Mouse (Mus musculus) heart, embryonic 14.5 days (tissue): ENCODE results near the gene Ccdc50. TPM values are rescaled to one million over a fixed set of nuclear protein-coding genes. Genes with fewer than 3 reads are reported as not detected.

Experiments used
- ATAC-seq: fragments of 200-750 bp; cut with Nextera tagmentation; 2 replicates; pipeline ENCODE4 v1.8.0; 2017; ENCODE audit warnings: low read depth, moderate TSS enrichment; ENCODE audit not compliant: insufficient number of reproducible peaks, insufficient read depth, low FRiP score
- H3K27ac ChIP-seq, 2 experiments: fragments of 200-500 bp in 1 of 2; fragments of 300-500 bp in 1 of 2; sonication (generic) in 1 of 2; replicated peaks in 1 of 2; 2 replicates each; pipeline ENCODE4 v1.5.1; 2012 to 2014; ENCODE audit warnings: low read depth in 2 of 2, low read length in 2 of 2, control low read depth in 1 of 2, mild to moderate bottlenecking in 1 of 2, mixed read lengths in 1 of 2; ENCODE audit not compliant: control insufficient read depth in 1 of 2, insufficient read depth in 1 of 2
- H3K27me3 ChIP-seq: fragments of 300-500 bp; sonication (generic); 2 replicates; pipeline ENCODE4 v1.6.1; 2014; ENCODE audit warnings: mild to moderate bottlenecking, low read length, control low read depth; ENCODE audit not compliant: control insufficient read depth, insufficient read depth
- H3K36me3 ChIP-seq: fragments of 300-500 bp; sonication (generic); 2 replicates; pipeline ENCODE4 v1.6.1; 2014; ENCODE audit warnings: mild to moderate bottlenecking, control low read depth, low read length, mixed read lengths; ENCODE audit not compliant: control insufficient read depth, insufficient read depth
- H3K4me1 ChIP-seq, 2 experiments: fragments of 200-500 bp in 1 of 2; fragments of 300-500 bp in 1 of 2; sonication (generic) in 1 of 2; 2 replicates each; pipeline ENCODE4 v1.6.1; 2012 to 2014; ENCODE audit warnings: low read length in 2 of 2, control low read depth in 1 of 2, mixed read lengths in 1 of 2; ENCODE audit not compliant: control insufficient read depth in 2 of 2, insufficient read depth in 2 of 2
- H3K4me2 ChIP-seq: fragments of 300-500 bp; sonication (generic); 2 replicates; pipeline ENCODE4 v1.6.1; 2014; ENCODE audit warnings: mild to moderate bottlenecking, low read length
- H3K4me3 ChIP-seq, 2 experiments: fragments of 200-500 bp in 1 of 2; fragments of 300-500 bp in 1 of 2; sonication (generic) in 1 of 2; 2 replicates each; pipeline ENCODE4 v1.5.1; 2012 to 2014; ENCODE audit warnings: low read length in 2 of 2, mild to moderate bottlenecking in 2 of 2, control low read depth in 1 of 2, low read depth in 1 of 2, moderate library complexity in 1 of 2; ENCODE audit not compliant: control insufficient read depth in 1 of 2, insufficient read depth in 1 of 2
- H3K9ac ChIP-seq: fragments of 300-500 bp; sonication (generic); 2 replicates; pipeline ENCODE4 v1.6.1; 2014; ENCODE audit warnings: mild to moderate bottlenecking, low read length
- H3K9me3 ChIP-seq: fragments of 300-500 bp; sonication (generic); 2 replicates; pipeline ENCODE4 v1.6.1; 2016; ENCODE audit warnings: low read length, control low read depth; ENCODE audit not compliant: control insufficient read depth
- WGBS: fragments of 180-500 bp; shearing (Covaris S2); extraction: QIAGEN DNeasy Blood & Tissue Kit; methylation state at CpG from one replicate; pipeline ENCODE4 v1.1.7; 2014; 5-methylcytosine and 5-hydroxymethylcytosine counted together
- polyA plus RNA-seq: library from polyadenylated mRNA; unstranded; fragments of >200 nt; fragmentation: Nextera tagmentation; extraction: Ambion mirVana; gene quantifications from 2 replicates; pipeline ENCODE4 v1.2.1, GENCODE M21; 2014

The Ccdc50 gene
- polyA plus RNA-seq, 1 experiment from 2014 or later = 46.1 TPM

DNA sequence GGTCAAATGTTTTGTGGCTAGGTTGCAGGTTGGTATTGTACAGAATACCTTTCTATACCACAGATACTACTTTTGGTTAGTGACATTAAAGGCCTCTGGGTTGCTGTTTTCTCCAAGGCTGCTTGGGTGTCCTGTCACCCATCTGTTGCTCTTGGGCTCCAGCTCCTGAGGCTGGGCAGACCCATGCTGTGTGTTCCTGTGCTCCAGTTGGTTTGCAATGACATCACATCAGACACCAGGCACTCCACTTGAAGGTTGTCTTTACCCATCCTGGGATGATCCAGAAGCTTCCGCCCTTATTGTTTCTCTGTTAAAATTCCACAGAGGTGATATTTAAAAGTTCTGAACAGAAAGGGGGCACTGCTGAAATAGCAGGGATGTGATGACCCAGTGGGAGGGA lies 8.3 kb downstream of the Ccdc50 start:
- H3K27me3 ChIP-seq = no peaks in the 10 kb centered on the region
- ATAC-seq = no peak
- H3K4me2 ChIP-seq = no peak overlapping the region
- 90% methylated on average over 1 of the region's 1 CpGs for WGBS
- no peak overlapping the region for H3K27ac ChIP-seq
- H3K4me1 ChIP-seq = peaks cover 0 to 5% of the 10 kb centered on the region in 2 experiments; a peak in 2 of 4 replicates
- H3K9ac ChIP-seq = no peak overlapping the region
- H3K9me3 ChIP-seq = 0 out of 2 replicates have a peak, but pooled peaks cover 3% of the 10 kb centered on the region
- H3K36me3 ChIP-seq = no peaks in the 10 kb centered on the region
- H3K4me3 ChIP-seq = no peak overlapping the region

- WGBS = 87% methylated on average over 3 of the region's 3 CpGs
- no peak overlapping the region for H3K27ac ChIP-seq
Measured at GRCm38 (mm10) chr16:27399026-27399718, 10.5 kb downstream of the Ccdc50 start.

GRCm38 (mm10) chr16:27399719-27400253 lies 11.1 kb downstream of the Ccdc50 start:
- H3K9me3 ChIP-seq = 0 out of 2 replicates have a peak, but pooled peaks cover 3% of the 10 kb centered on the region
- peaks cover 0 to 5% of the 10 kb centered on the region in 2 experiments; a peak in 2 of 4 replicates for H3K4me1 ChIP-seq
- H3K27me3 ChIP-seq = no peaks in the 10 kb centered on the region
- H3K4me3 ChIP-seq = no peak overlapping the region
- no peak overlapping the region for H3K9ac ChIP-seq
- ATAC-seq = no peak
- H3K4me2 ChIP-seq = no peak overlapping the region
- 88% methylated on average over 6 of the region's 6 CpGs for WGBS
- no peaks in the 10 kb centered on the region for H3K36me3 ChIP-seq
- no peak overlapping the region for H3K27ac ChIP-seq

More at GRCm38 (mm10) chr16:27399026-27399718, 10.5 kb downstream of the Ccdc50 start:
- no peak overlapping the region for H3K4me3 ChIP-seq
- H3K4me1 ChIP-seq = peaks cover 0 to 5% of the 10 kb centered on the region in 2 experiments; a peak in 2 of 4 replicates
- H3K9me3 ChIP-seq = 0 out of 2 replicates have a peak, but pooled peaks cover 3% of the 10 kb centered on the region
- H3K27me3 ChIP-seq = no peaks in the 10 kb centered on the region
- no peak for ATAC-seq
- no peak overlapping the region for H3K9ac ChIP-seq
- no peak overlapping the region for H3K4me2 ChIP-seq
- H3K36me3 ChIP-seq = no peaks in the 10 kb centered on the region

GRCm38 (mm10) chr16:27401579-27401978 lies 12.9 kb downstream of the Ccdc50 start:
- no peak for ATAC-seq
- Histone ChIP-seq H3K4me2 (no peak overlapping the region), H3K27me3 (no peaks in the 10 kb centered on the region), H3K4me1 (peaks cover 0 to 5% of the 10 kb centered on the region in 2 experiments; a peak in 2 of 4 replicates), H3K27ac (no peak overlapping the region), H3K4me3 (no peak overlapping the region), H3K36me3 (peaks cover 11% of the 10 kb centered on the region), H3K9ac (no peak overlapping the region), H3K9me3 (no peaks in the 10 kb centered on the region)
- 55% methylated on average over 2 of the region's 2 CpGs for WGBS

DNA sequence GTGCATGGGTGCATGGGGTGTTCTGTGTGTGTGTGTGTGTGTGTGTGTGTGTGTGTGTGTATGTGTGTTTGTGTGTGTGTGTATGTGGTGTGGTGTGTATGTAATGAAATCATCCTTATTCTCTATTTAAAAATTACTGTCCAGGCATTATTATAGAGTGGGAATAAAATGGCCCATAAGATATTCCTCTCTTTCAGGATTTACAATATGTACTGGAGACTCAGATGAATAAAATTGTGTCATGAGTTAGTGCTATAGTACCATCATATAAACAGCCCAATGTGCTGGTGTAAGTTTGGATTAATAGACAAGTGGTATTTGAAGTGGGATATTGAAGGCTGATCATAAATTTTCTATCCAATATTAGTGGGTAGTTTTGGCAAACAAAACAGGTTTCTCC lies 15.4 kb downstream of the Ccdc50 start:
- no peaks in the 10 kb centered on the region for H3K9me3 ChIP-seq
- no peak overlapping the region for H3K9ac ChIP-seq
- no peak overlapping the region for H3K4me2 ChIP-seq
- H3K27me3 ChIP-seq = no peaks in the 10 kb centered on the region
- ATAC-seq = no peak
- no peak overlapping the region for H3K27ac ChIP-seq
- peaks cover 0 to 5% of the 10 kb centered on the region in 2 experiments; a peak in 2 of 4 replicates for H3K4me1 ChIP-seq
- H3K36me3 ChIP-seq = peaks cover 29% of the 10 kb centered on the region
- H3K4me3 ChIP-seq = no peak overlapping the region

GRCm38 (mm10) chr16:27416937-27417584 lies 28.4 kb downstream of the Ccdc50 start:
- no peak for ATAC-seq
- no peak overlapping the region for H3K9ac ChIP-seq
- peaks cover 80% of the 10 kb centered on the region for H3K36me3 ChIP-seq
- no peak overlapping the region for H3K4me2 ChIP-seq
- H3K27me3 ChIP-seq = no peaks in the 10 kb centered on the region
- H3K9me3 ChIP-seq = no peaks in the 10 kb centered on the region
- no peak overlapping the region for H3K27ac ChIP-seq
- H3K4me3 ChIP-seq = no peak overlapping the region
- 88% methylated on average over 6 of the region's 6 CpGs for WGBS
- no peaks in the 10 kb centered on the region for H3K4me1 ChIP-seq

DNA sequence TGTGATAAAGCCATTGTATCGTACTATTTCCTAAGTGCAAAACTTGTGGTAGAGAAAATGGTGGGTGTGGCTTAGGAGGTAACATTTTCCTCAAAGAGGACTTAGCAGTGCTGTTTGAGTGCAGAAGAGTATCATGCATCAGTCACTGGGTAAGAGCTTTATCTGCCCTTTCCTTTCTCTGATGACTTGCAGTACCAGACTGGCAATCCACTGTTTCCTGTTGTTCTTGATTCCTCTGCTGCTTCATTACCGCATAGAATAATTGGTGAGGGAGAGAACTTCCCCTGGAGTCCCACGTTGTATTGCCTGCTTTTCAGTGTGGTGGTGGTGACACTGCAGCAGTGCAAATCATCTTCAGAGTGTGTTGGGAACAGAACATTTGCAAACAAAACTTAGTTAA lies 29.0 kb downstream of the Ccdc50 start:
- H3K4me2 ChIP-seq = no peak overlapping the region
- no peaks in the 10 kb centered on the region for H3K27me3 ChIP-seq
- H3K4me1 ChIP-seq = no peaks in the 10 kb centered on the region
- ATAC-seq = no peak
- 78% methylated on average over 3 of the region's 3 CpGs for WGBS
- no peak overlapping the region for H3K4me3 ChIP-seq
- no peak overlapping the region for H3K9ac ChIP-seq
- no peak overlapping the region for H3K27ac ChIP-seq
- no peaks in the 10 kb centered on the region; the same call in 1 of the 2 replicates for H3K9me3 ChIP-seq
- H3K36me3 ChIP-seq = peaks cover 80% of the 10 kb centered on the region
